Comparison of ENCODE assay signal across 15 mouse cellular contexts in the genomic region with DNA sequence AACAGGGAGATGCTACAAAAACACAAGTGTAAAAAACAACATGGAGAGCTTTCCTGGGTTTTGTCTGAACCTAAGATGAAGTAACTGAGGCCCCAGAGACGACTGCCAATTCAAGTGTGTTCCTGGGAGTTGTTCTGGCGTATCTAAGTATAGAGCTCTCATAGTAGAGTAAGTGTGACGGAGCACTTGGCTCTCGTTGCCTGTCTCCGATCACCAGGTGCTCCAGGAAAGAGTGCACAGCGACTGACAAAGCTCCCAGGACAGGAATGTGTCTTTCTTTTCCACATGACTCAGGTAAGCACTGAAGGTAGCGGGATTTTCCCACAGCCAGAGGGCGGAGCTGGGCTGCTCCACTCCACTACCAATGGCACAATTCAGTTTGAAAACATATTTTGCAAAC.
DNase-seq lines count a peak whose midpoint lies in the region; ATAC-seq and TF ChIP-seq lines count a peak whose summit lies in the region.
"Had no signal": no experiment of that assay in that cellular context is flagged by ENCODE, and none has a peak within 500 bp of the region (broad histone marks: within the 10 kb centered on the region; RNA-seq: fewer than 3 reads in every experiment).

No protein-coding gene starts in this region.

- no peak overlapping the region for H3K4me3 ChIP-seq in layer of hippocampus, adult 2 months
- H3K4me3 ChIP-seq: kidney, embryonic 15.5 days; myocyte had no signal

- intact Hi-C loops in heart, postnatal 36 days (cut with DNase I): no loop called here

- TF ChIP-seq CTCF in brain, embryonic 14.5 days (IDR thresholded peaks at IDR 0.05; ENCODE audit: borderline replicate concordance, extremely low read depth, insufficient read depth, insufficient read length): no peak
- no peak for TF ChIP-seq CTCF in layer of hippocampus, adult 2 months (conservative IDR thresholded peaks at IDR 0.05)

- peak; percentile 55 for DNase-seq in cerebellum, adult 11-12 months
- peak; percentile 14 for DNase-seq in brain, embryonic 14.5 days (ENCODE audit: low read depth)
- peak; percentile 27 to 29 for DNase-seq in heart, adult 9 months (ENCODE audit: low spot score in 2 of 2)
- peak; percentile 8 to 31 for DNase-seq in heart, postnatal 36 days
- no peak for DNase-seq in layer of hippocampus, adult 2 months (ENCODE audit: low spot score in 2 of 2)
- no peak for DNase-seq in kidney, postnatal 25 days
- DNase-seq in Muller cell, postnatal 12 days (ENCODE audit: inconsistent ontology term): no peak
- DNase-seq: adrenal gland, postnatal 25 days; layer of hippocampus, adult 9-11 months; left cerebral cortex, postnatal 4 days; right cerebral cortex, postnatal 25 days had no signal

- H3K27ac ChIP-seq in layer of hippocampus, adult 2 months: no peak overlapping the region
- H3K27ac ChIP-seq: kidney, embryonic 15.5 days; liver, embryonic 14.5 days had no signal

- no peak for ATAC-seq in cerebellum, adult (ENCODE audit: insufficient number of reproducible peaks, low FRiP score, low TSS enrichment)

- TF ChIP-seq POLR2A in brain, embryonic 14.5 days (IDR thresholded peaks at IDR 0.05; ENCODE audit: borderline replicate concordance, extremely low read depth, insufficient read depth, insufficient read length, poor library complexity, severe bottlenecking): no peak

Comparison
In these comparisons a context has a peak if more than half of its experiments do, and no peak if none do; other contexts are left out.
1. DNase-seq: peak in cerebellum, adult 11-12 months (single experiment), brain, embryonic 14.5 days (single experiment), heart, adult 9 months (2 of 2) and heart, postnatal 36 days (2 of 2); none in layer of hippocampus, adult 2 months (0 of 2), kidney, postnatal 25 days (0 of 2) and Muller cell, postnatal 12 days (single experiment).